Mouse (Mus musculus) erythroblast, embryonic 14.5 days (primary cell): ENCODE data around the gene Nsa2. TPM values are rescaled to one million over a fixed set of nuclear protein-coding genes. Genes with fewer than 3 reads are reported as not detected.
A peak's percentile ranks its signal among the peaks of the same experiment; 100 is the strongest.

Experiments
- H3K27me3 ChIP-seq: 2 replicates; pipeline ENCODE4 v1.6.1; 2012; ENCODE audit warnings: inconsistent platforms; ENCODE audit not compliant: control insufficient read depth
- H3K36me3 ChIP-seq: 2 replicates; pipeline ENCODE4 v1.6.1; 2012; ENCODE audit warnings: mild to moderate bottlenecking, inconsistent platforms; ENCODE audit not compliant: control insufficient read depth
- H3K4me1 ChIP-seq: 2 replicates; pipeline ENCODE4 v1.6.1; 2012; ENCODE audit warnings: inconsistent platforms; ENCODE audit not compliant: control insufficient read depth
- H3K4me3 ChIP-seq: replicated peaks from 2 replicates; pipeline ENCODE3; 2012; ENCODE audit warnings: moderate library complexity, mild to moderate bottlenecking, inconsistent platforms
- H3K9me3 ChIP-seq: 2 replicates; pipeline ENCODE4 v1.6.1; 2012; ENCODE audit warnings: low read length, inconsistent platforms, mixed read lengths; ENCODE audit not compliant: control insufficient read depth
- GATA1 ChIP-seq: IDR thresholded peaks from 2 replicates; pipeline ENCODE4 v1.6.1; 2012; ENCODE audit warnings: low read length, inconsistent platforms, mixed read lengths
- TAL1 ChIP-seq: IDR thresholded peaks from 3 replicates; pipeline ENCODE4 v1.6.1; 2012; ENCODE audit warnings: low read length, inconsistent platforms, mixed read lengths
- polyA plus RNA-seq: library from polyadenylated mRNA; stranded (reverse); fragments of >175 nt; gene quantifications from 2 replicates; pipeline ENCODE4 v1.2.3, GENCODE M21; 2012

The Nsa2 gene
- 1.7 and 1.9 TPM in 2 replicates for polyA plus RNA-seq

DNA sequence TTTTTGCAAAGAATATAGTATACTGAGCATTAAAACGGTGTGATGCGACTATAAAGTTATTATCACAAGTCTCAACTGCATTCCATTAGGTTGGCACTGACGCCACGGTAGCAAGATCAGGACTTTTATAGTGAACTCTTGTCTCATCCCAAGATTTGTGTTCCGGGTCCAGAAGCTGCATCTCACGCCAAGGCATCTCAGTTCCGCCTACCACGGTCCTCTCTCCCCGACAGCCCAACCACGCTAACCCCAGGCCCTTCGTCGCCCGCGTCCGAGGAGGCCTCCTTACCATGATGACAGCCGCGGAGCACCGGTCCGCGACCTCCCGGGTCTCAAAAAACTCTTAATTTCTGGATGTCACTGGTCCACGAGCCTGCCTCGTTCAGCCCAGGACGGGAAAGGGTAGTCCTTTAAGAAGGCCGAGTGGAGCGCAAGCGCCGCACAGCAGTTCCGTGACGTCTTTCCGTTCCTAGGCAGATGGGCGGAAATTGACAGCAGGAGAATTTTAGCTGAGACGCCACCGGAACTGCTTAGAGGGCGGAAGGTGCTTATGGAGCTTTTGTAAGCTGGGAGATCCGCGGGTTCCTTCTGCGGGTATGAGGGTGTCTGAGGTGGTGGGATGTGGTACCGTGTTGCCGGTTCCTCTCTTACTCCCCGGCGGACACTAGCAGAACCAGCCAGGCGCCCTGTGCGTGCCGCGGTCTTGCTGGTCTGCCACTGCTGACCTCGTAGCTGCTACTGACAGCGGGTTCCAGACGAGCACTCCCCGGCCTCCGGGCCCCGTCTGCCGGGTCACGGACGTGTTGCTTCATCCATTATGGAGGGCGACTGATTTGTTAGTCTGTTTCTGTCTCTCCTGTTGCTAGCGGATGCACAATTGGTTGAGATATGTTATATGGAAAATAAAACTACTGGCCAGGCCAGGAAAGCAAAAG lies at the start of gene Nsa2, which contains the start of gene Gfm2:
TSS of gene Nsa2 (minus strand) at position 472 of the 935 bp plus-strand sequence.
TSS of gene Gfm2 (plus strand) at position 472 of the 935 bp plus-strand sequence.
- peaks cover 15% of the 10 kb centered on the region for H3K4me1 ChIP-seq
- no peaks in the 10 kb centered on the region for H3K27me3 ChIP-seq
- H3K9me3 ChIP-seq, result no peaks in the 10 kb centered on the region
- peak within 1 kb of the TSS; percentile 88 for H3K4me3 ChIP-seq
- H3K36me3 ChIP-seq, result peaks cover 43% of the 10 kb centered on the region
- TF ChIP-seq GATA1 (no peak), TAL1 (no peak)

DNA sequence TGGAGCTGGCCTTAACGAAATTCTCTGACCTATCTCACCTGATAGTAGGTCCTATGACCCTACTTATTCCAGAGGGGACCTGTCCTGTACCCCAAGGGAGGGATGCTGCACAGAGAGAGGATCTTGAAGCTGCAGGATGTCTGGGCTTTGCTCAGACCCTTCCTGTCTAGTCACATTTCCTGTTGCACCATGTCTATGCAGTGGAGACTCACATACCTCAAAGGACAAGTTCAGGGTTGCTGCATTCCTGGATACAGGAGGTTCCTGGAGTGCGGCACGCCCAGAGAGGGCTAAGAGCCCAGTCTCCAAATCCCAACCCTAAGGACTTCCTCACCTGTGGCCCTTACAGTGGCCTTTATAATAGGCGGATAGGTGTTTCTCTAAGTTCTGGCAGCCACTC lies 48.6 kb upstream of the Nsa2 start:
- peaks cover 9% of the 10 kb centered on the region for H3K36me3 ChIP-seq
- no peak for TF ChIP-seq GATA1
- no peak for TF ChIP-seq TAL1
- no peak overlapping the region for H3K4me3 ChIP-seq
- no peaks in the 10 kb centered on the region for H3K9me3 ChIP-seq
- no peaks in the 10 kb centered on the region for H3K4me1 ChIP-seq
- H3K27me3 ChIP-seq, result no peaks in the 10 kb centered on the region

DNA sequence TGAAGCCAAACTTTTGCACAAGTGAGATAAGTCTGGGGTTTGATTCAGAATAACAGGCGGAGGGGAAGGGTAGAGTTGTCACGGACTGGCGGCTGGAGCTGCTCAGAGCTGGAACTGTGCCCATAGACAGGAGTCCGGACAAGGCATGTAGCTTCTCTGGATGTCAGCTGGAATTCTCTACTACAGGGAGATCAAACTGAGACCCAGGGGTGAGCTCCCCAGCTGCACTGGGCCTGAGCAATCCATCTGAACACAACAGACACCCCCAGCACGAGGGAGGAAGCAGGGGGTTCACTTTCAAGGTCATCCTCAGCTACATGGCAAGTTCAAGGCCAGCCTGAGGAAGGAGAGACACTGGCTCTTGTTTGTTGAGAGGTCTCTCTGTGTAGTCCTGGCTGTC lies 46.9 kb upstream of the Nsa2 start:
- H3K4me3 ChIP-seq, result no peak overlapping the region
- H3K36me3 ChIP-seq, result peaks cover 22% of the 10 kb centered on the region
- no peaks in the 10 kb centered on the region for H3K4me1 ChIP-seq
- H3K27me3 ChIP-seq, result no peaks in the 10 kb centered on the region
- no peaks in the 10 kb centered on the region for H3K9me3 ChIP-seq
- TF ChIP-seq TAL1 (no peak), GATA1 (no peak)

DNA sequence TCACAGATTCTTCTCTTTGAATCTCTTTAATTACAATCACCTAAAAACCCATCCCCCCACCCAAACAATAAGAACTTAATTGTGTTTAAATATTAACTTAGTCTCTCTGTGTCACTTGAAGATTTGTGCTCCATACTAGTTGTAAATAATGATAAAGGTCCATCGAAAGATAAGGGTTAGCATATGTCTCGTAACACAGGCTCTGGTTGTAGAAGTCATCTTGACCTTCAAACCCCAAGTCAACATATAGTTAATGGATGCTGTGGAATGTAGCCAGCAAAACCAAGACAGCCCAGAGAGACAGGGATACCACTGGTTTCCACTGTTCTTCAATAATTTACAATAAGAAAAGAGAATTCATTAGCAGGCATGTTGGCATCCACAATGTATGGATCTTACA lies 46.4 kb upstream of the Nsa2 start:
- Histone ChIP-seq H3K36me3 (peaks cover 27% of the 10 kb centered on the region), H3K27me3 (no peaks in the 10 kb centered on the region), H3K9me3 (no peaks in the 10 kb centered on the region), H3K4me1 (no peaks in the 10 kb centered on the region), H3K4me3 (no peak overlapping the region)
- TF ChIP-seq TAL1 (no peak), GATA1 (no peak)

DNA sequence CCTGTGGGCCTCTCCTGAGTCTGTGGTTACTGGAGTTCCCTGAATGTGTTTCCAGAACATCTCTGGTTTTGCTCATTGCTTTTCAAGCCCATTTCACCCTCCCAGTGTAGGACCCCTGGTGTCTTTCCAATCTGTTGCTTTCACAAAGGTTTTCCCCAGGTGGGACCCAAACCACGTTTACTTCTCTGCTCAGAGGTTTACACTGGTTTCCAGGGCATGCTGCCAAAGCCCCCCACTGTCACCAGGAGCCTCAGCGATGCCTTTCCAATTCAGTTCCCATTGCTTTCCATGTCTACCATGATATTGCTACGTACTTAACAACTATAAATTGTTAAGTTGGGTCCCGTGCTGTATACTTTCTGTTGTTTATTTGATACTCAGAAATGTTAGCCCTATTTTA lies 45.1 kb upstream of the Nsa2 start:
- TF ChIP-seq TAL1, result no peak
- no peak for TF ChIP-seq GATA1
- Histone ChIP-seq H3K36me3 (peaks cover 40% of the 10 kb centered on the region), H3K9me3 (no peaks in the 10 kb centered on the region), H3K4me1 (no peaks in the 10 kb centered on the region), H3K4me3 (no peak overlapping the region), H3K27me3 (no peaks in the 10 kb centered on the region)

DNA sequence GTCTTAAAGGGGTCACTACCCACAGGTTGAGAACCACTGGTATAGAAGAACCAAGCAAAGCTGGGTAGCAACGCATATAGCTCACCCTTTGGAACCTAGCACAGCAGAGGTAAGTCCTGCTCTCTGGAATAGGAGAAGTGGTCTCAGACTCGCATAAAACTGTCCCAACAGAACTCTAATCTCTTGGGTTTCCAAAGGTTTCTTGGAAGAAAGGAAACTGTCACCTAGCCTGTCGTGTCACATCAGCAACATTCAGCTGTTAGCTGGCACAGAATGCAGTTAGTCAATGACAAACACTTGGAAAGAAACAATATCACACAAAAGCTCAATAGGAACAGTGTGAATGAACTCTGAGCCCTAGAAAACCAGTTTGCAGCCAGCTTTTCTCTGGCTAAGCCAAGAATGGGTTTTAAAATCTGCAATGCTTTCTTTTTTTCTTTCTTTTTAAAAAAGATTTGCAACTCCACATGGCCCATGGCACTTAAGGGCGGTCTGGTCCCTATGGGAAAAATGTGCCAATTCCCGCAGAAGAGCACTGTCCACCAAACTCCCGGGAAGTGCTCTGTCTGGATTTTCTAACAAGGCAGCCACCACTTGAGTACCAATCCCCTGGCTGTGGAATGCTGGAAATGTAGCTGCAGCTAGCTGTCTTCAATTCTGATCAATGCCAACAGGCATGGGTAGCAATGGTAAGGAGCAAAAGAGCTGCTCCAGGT lies 42.5 kb upstream of the Nsa2 start:
- no peak for TF ChIP-seq TAL1
- TF ChIP-seq GATA1, result no peak

DNA sequence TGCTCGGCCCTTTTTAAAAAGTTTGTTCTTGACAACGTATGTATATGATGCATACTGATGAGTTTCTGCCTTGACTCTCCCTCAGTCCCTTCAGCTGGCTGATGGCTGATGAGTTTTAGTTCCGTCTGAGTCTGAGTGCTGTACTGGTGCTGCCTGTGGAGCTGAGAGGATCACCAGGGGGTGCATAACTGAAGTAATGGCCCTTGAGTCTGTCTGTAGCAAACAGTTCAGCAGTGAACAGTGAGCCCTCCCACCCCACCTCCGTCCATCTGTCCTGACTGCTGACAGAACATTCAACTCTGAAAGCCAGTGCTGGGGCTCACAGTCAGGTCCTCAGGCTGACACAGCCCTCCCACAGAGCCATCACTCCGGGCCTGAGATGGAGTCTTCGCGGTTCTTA lies 41.2 kb upstream of the Nsa2 start:
- H3K9me3 ChIP-seq, result no peaks in the 10 kb centered on the region
- H3K36me3 ChIP-seq, result peaks cover 75% of the 10 kb centered on the region
- no peak overlapping the region for H3K4me3 ChIP-seq
- no peaks in the 10 kb centered on the region for H3K4me1 ChIP-seq
- no peaks in the 10 kb centered on the region for H3K27me3 ChIP-seq
- TF ChIP-seq GATA1 (no peak), TAL1 (no peak)

More for the DNA sequence above, 42.5 kb upstream of the Nsa2 start:
- Histone ChIP-seq H3K36me3 (peaks cover 62% of the 10 kb centered on the region), H3K9me3 (no peaks in the 10 kb centered on the region), H3K4me3 (no peak overlapping the region), H3K27me3 (no peaks in the 10 kb centered on the region), H3K4me1 (no peaks in the 10 kb centered on the region)

DNA sequence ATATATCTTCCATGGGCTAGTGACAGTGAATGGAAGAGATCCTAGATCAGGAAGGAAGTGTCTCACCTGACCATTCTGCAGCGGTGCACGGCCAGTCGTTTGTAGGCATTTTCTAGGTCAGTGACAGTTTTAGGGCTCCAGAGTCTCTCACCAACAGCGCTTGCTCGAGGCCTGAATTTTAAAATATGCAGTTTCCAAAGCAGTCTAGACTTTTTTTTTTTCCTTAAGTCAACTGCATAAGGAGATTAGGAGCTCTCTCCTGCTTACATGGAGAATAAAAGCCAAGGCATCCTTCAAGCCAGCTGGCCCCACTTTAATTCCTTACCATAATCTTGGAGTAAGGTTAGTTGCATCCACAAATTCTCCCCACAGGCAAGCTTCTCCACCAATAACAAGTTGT lies 39.0 kb upstream of the Nsa2 start:
- H3K4me1 ChIP-seq, result no peaks in the 10 kb centered on the region
- H3K4me3 ChIP-seq, result no peak overlapping the region
- H3K27me3 ChIP-seq, result no peaks in the 10 kb centered on the region
- H3K36me3 ChIP-seq, result peaks cover 83% of the 10 kb centered on the region
- H3K9me3 ChIP-seq, result no peaks in the 10 kb centered on the region
- TF ChIP-seq GATA1 (no peak), TAL1 (no peak)
